Mouse (Mus musculus): ENCODE results near the gene Ubxn10.

GRCm38 (mm10) chr4:138702031-138702430 lies 34.9 kb downstream of the Ubxn10 start:
- TF ChIP-seq POLR2A (IDR thresholded peaks at IDR 0.05; ENCODE audit: insufficient read depth, low read length) (no peak), CTCF (IDR thresholded peaks at IDR 0.05; ENCODE audit: low read depth, low read length) (no peak)

Measured in ES-Bruce4 (cell line).